Mouse (Mus musculus) cerebellum, adult 2 months (tissue): ENCODE results near the gene Hmx1.

Experiments used
- CTCF ChIP-seq: fragments of 200-500 bp; IDR thresholded peaks from 2 replicates; pipeline ENCODE4 v1.5.1; 2011; ENCODE audit warnings: low read depth, mild to moderate bottlenecking, control low read depth, low read length, moderate library complexity, borderline replicate concordance; ENCODE audit not compliant: insufficient read depth
- POLR2A ChIP-seq: fragments of 200-500 bp; IDR thresholded peaks from 2 replicates; pipeline ENCODE4 v1.6.1; 2011; ENCODE audit warnings: low read length, control low read depth, borderline replicate concordance; ENCODE audit not compliant: insufficient read depth

DNA sequence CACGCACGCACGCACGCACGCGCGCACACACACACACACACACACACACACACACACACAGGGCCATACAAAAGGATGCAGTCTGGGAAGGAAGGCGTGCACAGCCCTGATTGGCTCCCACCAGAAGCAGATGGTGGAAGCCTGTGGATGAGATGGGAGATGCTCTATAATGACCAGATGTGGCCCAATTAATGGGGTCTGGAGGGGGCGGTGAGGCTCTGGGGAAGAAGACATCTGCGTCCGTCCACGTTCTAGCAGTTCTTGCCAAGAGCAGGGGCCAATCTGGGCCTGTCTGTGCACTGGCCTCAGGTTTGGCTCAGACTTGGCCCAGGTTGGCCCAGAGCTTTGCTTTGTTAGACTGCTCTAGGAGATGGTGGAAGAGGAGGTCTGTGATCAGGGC is 55.8 kb downstream of the Hmx1 start:
- TF ChIP-seq CTCF (no peak), POLR2A (no peak)
